Mouse (Mus musculus) heart, embryonic 11.5 days (tissue): Measurements from ENCODE around the gene Pard6b. TPM values are rescaled to one million over a fixed set of nuclear protein-coding genes. Genes with fewer than 3 reads are reported as not detected.

Source experiments
- ATAC-seq: fragments of 200-750 bp; cut with Nextera tagmentation; replicated peaks from 2 replicates; pipeline ENCODE4 v1.8.0; 2017; ENCODE audit warnings: moderate library complexity; ENCODE audit not compliant: insufficient number of reproducible peaks, low FRiP score, low TSS enrichment
- H3K27ac ChIP-seq: fragments of 300-500 bp; sonication (generic); 2 replicates; pipeline ENCODE4 v1.5.1; 2014; ENCODE audit warnings: mild to moderate bottlenecking, low read depth, low read length
- H3K27me3 ChIP-seq: fragments of 300-500 bp; sonication (generic); 2 replicates; pipeline ENCODE4 v1.6.1; 2014; ENCODE audit warnings: mild to moderate bottlenecking, low read length, mixed read lengths; ENCODE audit not compliant: control insufficient read depth, insufficient read depth
- H3K36me3 ChIP-seq: fragments of 300-500 bp; sonication (generic); 2 replicates; pipeline ENCODE4 v1.6.1; 2014; ENCODE audit warnings: mild to moderate bottlenecking, low read length, moderate library complexity, mixed read lengths; ENCODE audit not compliant: control insufficient read depth, insufficient read depth
- H3K4me1 ChIP-seq: fragments of 300-500 bp; sonication (generic); 2 replicates; pipeline ENCODE4 v1.6.1; 2014; ENCODE audit warnings: low read length; ENCODE audit not compliant: control insufficient read depth, insufficient read depth
- H3K4me2 ChIP-seq: fragments of 300-500 bp; sonication (generic); 2 replicates; pipeline ENCODE4 v1.6.1; 2014; ENCODE audit warnings: mild to moderate bottlenecking, moderate library complexity
- H3K4me3 ChIP-seq: fragments of 300-500 bp; sonication (generic); 2 replicates; pipeline ENCODE4 v1.5.1; 2014; ENCODE audit warnings: low read depth, low read length
- H3K9ac ChIP-seq: fragments of 300-500 bp; sonication (generic); 2 replicates; pipeline ENCODE4 v1.6.1; 2014; ENCODE audit warnings: mild to moderate bottlenecking, low read depth, low read length, moderate library complexity
- H3K9me3 ChIP-seq: fragments of 300-500 bp; sonication (generic); replicated peaks from 2 replicates; pipeline ENCODE4 v1.6.1; 2016; ENCODE audit warnings: low read length; ENCODE audit not compliant: control insufficient read depth
- WGBS: fragments of 180-500 bp; shearing (Covaris S2); extraction: QIAGEN DNeasy Blood & Tissue Kit; methylation state at CpG from one replicate; pipeline ENCODE4 v1.1.7; 2014; ENCODE audit not compliant: insufficient replicate concordance; 5-methylcytosine and 5-hydroxymethylcytosine counted together
- polyA plus RNA-seq: library from polyadenylated mRNA; unstranded; fragments of >200 nt; fragmentation: Nextera tagmentation; extraction: Ambion mirVana; gene quantifications from 2 replicates; pipeline ENCODE4 v1.2.1, GENCODE M21; 2014

The Pard6b gene
- polyA plus RNA-seq = 8.9 and 11.8 TPM in 2 replicates

- Histone ChIP-seq H3K27me3 (peaks cover 5% of the 10 kb centered on the region), H3K4me1 (peaks cover 24% of the 10 kb centered on the region), H3K36me3 (no peaks in the 10 kb centered on the region), H3K27ac (peak within 1 kb of the TSS; percentile 79), H3K9ac (peak within 1 kb of the TSS; percentile 84), H3K4me2 (peak within 1 kb of the TSS; percentile 76), H3K9me3 (no peaks in the 10 kb centered on the region), H3K4me3 (peak within 1 kb of the TSS; percentile 78)
- under 1% methylated on average over 93 of the region's 110 CpGs for WGBS
- peak; percentile 93 for ATAC-seq
Measured at GRCm38 (mm10) chr2:168080431-168081246, at the start of gene Pard6b. Gene Pard6b, plus strand, starts transcription at chr2:168081004.

- Histone ChIP-seq H3K27me3 (no peaks in the 10 kb centered on the region), H3K9me3 (no peaks in the 10 kb centered on the region), H3K4me3 (no peak overlapping the region), H3K4me2 (no peak overlapping the region), H3K4me1 (peaks cover 15% of the 10 kb centered on the region), H3K27ac (no peak overlapping the region), H3K9ac (no peak overlapping the region), H3K36me3 (no peaks in the 10 kb centered on the region)
- WGBS = 63% methylated on average over 2 of the region's 2 CpGs
- 0 out of 2 replicates have a peak, but pooled peaks have one; percentile 33 for ATAC-seq
Measured at GRCm38 (mm10) chr2:168031842-168032241, 49.0 kb upstream of the Pard6b start.

GRCm38 (mm10) chr2:168033905-168034304 is 46.9 kb upstream of the Pard6b start:
- Histone ChIP-seq H3K9ac (no peak overlapping the region), H3K4me1 (peaks cover 21% of the 10 kb centered on the region), H3K27me3 (no peaks in the 10 kb centered on the region), H3K27ac (no peak overlapping the region), H3K4me2 (no peak overlapping the region), H3K4me3 (no peak overlapping the region), H3K36me3 (no peaks in the 10 kb centered on the region), H3K9me3 (no peaks in the 10 kb centered on the region)
- ATAC-seq = no peak; the same call in 1 of the 2 replicates
- WGBS = 35% methylated on average over 10 of the region's 10 CpGs

- no peak for ATAC-seq
- Histone ChIP-seq H3K4me1 (peaks cover 21% of the 10 kb centered on the region), H3K9me3 (no peaks in the 10 kb centered on the region), H3K4me2 (no peak overlapping the region), H3K4me3 (no peak overlapping the region), H3K9ac (no peak overlapping the region), H3K27me3 (no peaks in the 10 kb centered on the region), H3K27ac (no peak overlapping the region), H3K36me3 (no peaks in the 10 kb centered on the region)
- WGBS = 86% methylated on average over 6 of the region's 6 CpGs
Measured at GRCm38 (mm10) chr2:168035907-168036306, 44.9 kb upstream of the Pard6b start.

- ATAC-seq = no peak
- Histone ChIP-seq H3K9me3 (no peaks in the 10 kb centered on the region), H3K36me3 (no peaks in the 10 kb centered on the region), H3K4me3 (no peak overlapping the region), H3K27me3 (no peaks in the 10 kb centered on the region), H3K4me2 (no peak overlapping the region), H3K27ac (peak overlapping the region; percentile 43), H3K4me1 (peaks cover 18% of the 10 kb centered on the region), H3K9ac (peak overlapping the region; percentile 12; the same call in 1 of the 2 replicates)
- WGBS = 26% methylated on average over 3 of the region's 3 CpGs
Measured at GRCm38 (mm10) chr2:168037063-168037462, 43.7 kb upstream of the Pard6b start.

- H3K9ac ChIP-seq = no peak overlapping the region
- H3K36me3 ChIP-seq = no peaks in the 10 kb centered on the region
- no peak overlapping the region for H3K4me3 ChIP-seq
- peaks cover 17% of the 10 kb centered on the region for H3K4me1 ChIP-seq
- H3K27ac ChIP-seq = no peak overlapping the region
- WGBS = 53% methylated on average over 3 of the region's 3 CpGs
- ATAC-seq = no peak
- H3K27me3 ChIP-seq = no peaks in the 10 kb centered on the region
- no peaks in the 10 kb centered on the region for H3K9me3 ChIP-seq
- no peak overlapping the region for H3K4me2 ChIP-seq
Measured at GRCm38 (mm10) chr2:168040751-168041150, 40.1 kb upstream of the Pard6b start.

GRCm38 (mm10) chr2:168042019-168042418 is 38.8 kb upstream of the Pard6b start:
- ATAC-seq = no peak
- 86% methylated on average over 6 of the region's 6 CpGs for WGBS
- H3K36me3 ChIP-seq = no peaks in the 10 kb centered on the region
- H3K27me3 ChIP-seq = no peaks in the 10 kb centered on the region
- no peak overlapping the region for H3K4me3 ChIP-seq
- H3K4me2 ChIP-seq = no peak overlapping the region
- H3K9ac ChIP-seq = no peak overlapping the region
- H3K27ac ChIP-seq = no peak overlapping the region
- no peaks in the 10 kb centered on the region for H3K9me3 ChIP-seq
- peaks cover 16% of the 10 kb centered on the region for H3K4me1 ChIP-seq

GRCm38 (mm10) chr2:168044681-168045287 is 36.0 kb upstream of the Pard6b start:
- ATAC-seq = no peak
- H3K4me3 ChIP-seq = no peak overlapping the region
- peaks cover 20% of the 10 kb centered on the region for H3K4me1 ChIP-seq
- no peak overlapping the region for H3K27ac ChIP-seq
- WGBS = 78% methylated on average over 10 of the region's 10 CpGs
- no peaks in the 10 kb centered on the region for H3K36me3 ChIP-seq
- H3K27me3 ChIP-seq = peaks cover 3% of the 10 kb centered on the region; the same call in 1 of the 2 replicates
- H3K9me3 ChIP-seq = no peaks in the 10 kb centered on the region
- no peak overlapping the region for H3K9ac ChIP-seq
- H3K4me2 ChIP-seq = no peak overlapping the region
